Mouse (Mus musculus) mature B cell (primary cell): ENCODE data around the gene Sult1b1.
"Not testable (repeated sequence)": the region's sequence is repeated elsewhere in the genome, so short reads cannot be mapped to it uniquely, and the experiment has no call there.

ENCODE experiments used
- in situ Hi-C: fragments of 300-500 bp; cut with MboI; formaldehyde crosslinking; loops from 2 replicates; pipeline ENCODE4 v1.14.3; 2019

The Sult1b1 gene

GRCm38 (mm10) chr5:87538111-87538510, at the start of gene Sult1b1:
Sult1b1 (minus strand) TSS chr5:87538195.
- in situ Hi-C loops: no loop called here

GRCm38 (mm10) chr5:87580389-87580788, 42.4 kb upstream of the Sult1b1 start:
- in situ Hi-C loops: no loop called here

- in situ Hi-C loops: no loop called here
Observed at GRCm38 (mm10) chr5:87574174-87574573, 36.2 kb upstream of the Sult1b1 start.

GRCm38 (mm10) chr5:87573490-87573889, 35.5 kb upstream of the Sult1b1 start:
- in situ Hi-C loops: no loop called here

- in situ Hi-C loops: no loop called here
Observed at GRCm38 (mm10) chr5:87572781-87573180, 34.8 kb upstream of the Sult1b1 start.

- in situ Hi-C loops: no loop called here
Observed at GRCm38 (mm10) chr5:87568845-87569244, 30.9 kb upstream of the Sult1b1 start, which contains the start of gene Sult1d1. Sult1d1 (minus strand) TSS chr5:87569027.

GRCm38 (mm10) chr5:87567306-87567705, 29.3 kb upstream of the Sult1b1 start:
- in situ Hi-C loops: no loop called here

GRCm38 (mm10) chr5:87562966-87563365, 25.0 kb upstream of the Sult1b1 start:
- in situ Hi-C loops: no loop called here

GRCm38 (mm10) chr5:87562526-87562925, 24.5 kb upstream of the Sult1b1 start:
- in situ Hi-C loops: no loop called here

- in situ Hi-C loops: no loop called here
Observed at GRCm38 (mm10) chr5:87560145-87560544, 22.1 kb upstream of the Sult1b1 start.

GRCm38 (mm10) chr5:87550935-87551334, 12.9 kb upstream of the Sult1b1 start:
- in situ Hi-C loops: no loop called here

GRCm38 (mm10) chr5:87535994-87536644, 1.9 kb downstream of the Sult1b1 start:
- in situ Hi-C loops: no loop called here

- in situ Hi-C loops: no loop called here
Observed at GRCm38 (mm10) chr5:87532288-87532687, 5.7 kb downstream of the Sult1b1 start.

GRCm38 (mm10) chr5:87523561-87523960, 14.4 kb downstream of the Sult1b1 start:
- in situ Hi-C loops: not testable (repeated sequence)

- in situ Hi-C loops: no loop called here
Observed at GRCm38 (mm10) chr5:87505776-87506458, 32.1 kb downstream of the Sult1b1 start.

GRCm38 (mm10) chr5:87502687-87503086, 35.3 kb downstream of the Sult1b1 start:
- in situ Hi-C loops: no loop called here

GRCm38 (mm10) chr5:87499341-87499740, 38.7 kb downstream of the Sult1b1 start:
- in situ Hi-C loops: no loop called here

GRCm38 (mm10) chr5:87498936-87499335, 39.1 kb downstream of the Sult1b1 start:
- in situ Hi-C loops: no loop called here

- in situ Hi-C loops: no loop called here
Observed at GRCm38 (mm10) chr5:87490771-87491170, 47.2 kb downstream of the Sult1b1 start, which contains the start of gene Ugt2a1. Ugt2a1 (minus strand) TSS chr5:87490871.

- in situ Hi-C loops: not testable (repeated sequence)
Observed at GRCm38 (mm10) chr5:87486706-87487105, 51.3 kb downstream of the Sult1b1 start, which contains the start of gene Gm43638. Gm43638 (minus strand) TSS chr5:87486806.

GRCm38 (mm10) chr5:87482160-87482559, 55.8 kb downstream of the Sult1b1 start, which contains the start of gene Ugt2a2:
Ugt2a2 (minus strand) TSS chr5:87482260.
- in situ Hi-C loops: no loop called here
